Mouse (Mus musculus) CD4-positive, CD25-positive, alpha-beta regulatory T cell, adult 4 months (primary cell): ENCODE measurements around the gene Tjap1. TPM values are rescaled to one million over a fixed set of nuclear protein-coding genes. Genes with fewer than 3 reads are reported as not detected.

Experiments
- ATAC-seq: one replicate; pipeline ENCODE4 v1.8.0; 2017
- polyA plus RNA-seq, 2 experiments: library from polyadenylated mRNA; unstranded; fragments of 100-300 nt; shearing (Covaris generic); gene quantifications; one replicate each; pipeline ENCODE4 v1.2.1; 2017

Gene Tjap1
- polyA plus RNA-seq, 2 experiments from 2014 or later: 15.0 to 18.5 TPM

DNA sequence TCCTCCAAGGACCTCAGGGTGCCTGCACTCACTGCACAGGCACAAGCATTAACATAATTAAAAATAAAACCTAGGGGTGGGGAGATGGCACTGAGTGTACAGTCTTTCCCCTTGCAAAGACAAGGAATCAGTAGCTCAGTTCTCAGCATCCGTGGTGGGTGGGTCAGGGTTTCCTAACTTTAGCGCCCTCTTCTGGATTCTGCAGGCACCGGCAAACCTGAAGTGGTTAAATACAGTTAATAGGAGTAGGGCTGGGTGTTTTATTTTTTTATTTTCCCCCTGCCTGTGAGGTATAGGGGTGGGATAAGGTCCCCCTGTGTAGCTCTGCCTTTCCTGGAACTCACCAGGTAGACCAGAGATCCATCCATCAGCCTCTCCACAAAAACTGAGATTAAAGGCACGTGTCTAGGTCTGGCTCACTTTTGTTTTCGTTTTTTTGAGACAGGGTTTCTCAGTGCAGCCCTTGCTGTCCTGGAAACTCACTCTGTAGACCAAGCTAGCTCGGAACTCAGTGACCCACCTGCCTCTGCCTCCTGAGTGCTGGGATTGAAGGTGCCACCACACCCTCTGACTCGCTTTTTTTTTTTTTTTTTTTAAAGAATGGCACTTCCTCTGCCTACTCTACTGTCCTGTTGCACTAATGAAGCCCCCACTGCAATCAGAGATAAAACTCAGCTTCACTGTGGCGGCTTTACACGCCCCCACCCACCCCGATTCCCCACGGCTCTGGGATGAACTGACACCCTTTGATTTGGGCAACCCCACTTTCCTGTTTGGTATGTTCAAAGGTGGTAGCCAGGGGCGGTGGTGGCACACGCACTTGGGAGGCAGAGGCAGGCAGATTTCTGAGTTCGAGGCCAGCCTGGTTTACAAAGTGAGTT is 30.0 kb downstream of the Tjap1 start:
- ATAC-seq: no peak

DNA sequence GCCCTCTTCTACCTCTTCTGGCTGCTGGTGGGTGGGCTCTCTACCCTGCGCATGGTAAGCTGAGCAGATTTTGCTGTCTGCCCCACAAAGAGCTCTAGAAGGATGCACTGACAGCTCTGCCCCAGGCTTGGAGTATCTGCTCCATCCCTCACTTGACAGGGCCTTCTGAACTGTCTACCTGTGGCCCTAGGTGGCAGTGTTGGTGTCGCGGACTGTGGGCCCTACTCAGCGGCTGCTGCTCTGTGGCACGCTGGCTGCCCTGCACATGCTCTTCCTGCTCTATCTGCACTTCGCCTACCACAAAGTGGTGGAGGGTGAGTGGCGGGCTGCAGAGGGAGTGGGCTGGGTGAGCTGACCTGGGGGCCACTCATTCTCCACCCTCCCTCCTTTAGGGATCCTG is 31.7 kb downstream of the Tjap1 start:
- ATAC-seq: no peak

DNA sequence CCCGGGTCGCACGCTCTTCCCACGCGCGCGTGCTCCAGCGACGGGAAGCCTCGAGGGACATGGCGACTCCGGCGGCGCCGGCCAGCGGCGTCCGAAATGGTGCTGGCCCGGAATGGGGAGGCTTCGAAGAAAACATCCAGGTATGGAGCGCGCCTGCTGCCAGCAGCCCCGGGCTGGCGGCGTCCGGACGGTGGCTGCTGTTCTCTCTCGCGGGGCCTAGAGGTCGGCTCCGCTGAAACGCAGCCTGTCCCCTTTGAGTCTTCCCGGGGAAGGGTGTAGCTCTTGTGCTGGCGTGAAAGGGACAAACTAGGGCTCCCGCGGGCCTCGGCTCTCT is 34.7 kb downstream of the Tjap1 start:
- ATAC-seq: peak; percentile 35

DNA sequence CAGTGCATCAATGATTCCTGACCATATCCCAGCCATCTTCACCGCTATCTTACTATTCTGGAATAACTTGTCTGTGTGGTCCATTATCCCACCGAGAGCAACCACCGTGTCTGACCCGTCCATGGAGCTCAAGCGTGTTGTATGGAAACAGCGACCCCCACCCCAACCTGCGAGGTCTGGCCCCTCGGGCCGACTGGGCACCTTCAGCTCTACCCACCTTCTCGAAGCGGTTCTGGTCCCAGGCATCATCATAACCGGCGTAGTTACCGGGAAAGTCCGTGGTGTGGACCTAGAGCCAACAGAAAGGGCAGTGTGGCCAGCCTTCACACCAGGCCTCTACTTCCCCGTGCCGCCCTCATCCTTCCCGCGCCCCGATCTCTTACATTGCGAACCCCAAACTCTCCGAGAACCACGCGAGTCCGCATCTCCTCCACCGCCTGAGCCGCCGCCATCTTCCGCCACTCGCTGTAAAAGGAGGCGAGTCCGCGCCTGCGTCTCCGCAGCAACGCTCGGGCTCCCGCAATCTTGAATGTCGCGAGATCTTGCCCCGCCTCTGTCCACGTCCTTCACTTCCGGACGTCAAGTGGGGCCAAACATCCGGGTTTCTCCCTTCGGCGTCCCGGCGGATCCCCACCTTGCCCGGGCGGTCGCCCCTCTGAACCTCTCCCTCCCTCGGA is 35.2 kb downstream of the Tjap1 start, which contains the start of the genes Polr1c and Yipf3:
Gene Polr1c (minus strand): TSS at position 543 of the 677 bp plus-strand sequence.
Gene Yipf3 (plus strand): TSS at position 569 of the 677 bp plus-strand sequence.
- peak; percentile 97 for ATAC-seq

DNA sequence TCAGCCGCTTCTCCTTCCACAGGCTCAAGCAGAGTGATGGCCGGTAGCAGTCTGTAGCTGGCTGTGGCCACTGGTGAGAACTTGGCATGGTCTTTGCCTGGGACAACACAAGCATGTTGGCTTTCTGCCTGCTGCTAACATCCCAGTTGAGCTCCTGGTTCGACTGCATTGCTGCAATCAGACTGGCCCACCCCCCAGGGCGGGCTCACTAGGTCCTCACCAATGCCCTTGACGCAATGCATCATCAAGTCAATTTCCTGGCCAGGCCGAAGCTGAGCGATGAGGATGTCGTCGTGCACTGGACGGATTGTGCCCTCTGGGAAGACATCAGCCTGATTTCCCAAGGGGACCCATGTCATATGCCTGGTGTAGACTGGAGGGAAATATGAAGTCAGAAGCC is 38.2 kb downstream of the Tjap1 start:
- ATAC-seq: no peak

DNA sequence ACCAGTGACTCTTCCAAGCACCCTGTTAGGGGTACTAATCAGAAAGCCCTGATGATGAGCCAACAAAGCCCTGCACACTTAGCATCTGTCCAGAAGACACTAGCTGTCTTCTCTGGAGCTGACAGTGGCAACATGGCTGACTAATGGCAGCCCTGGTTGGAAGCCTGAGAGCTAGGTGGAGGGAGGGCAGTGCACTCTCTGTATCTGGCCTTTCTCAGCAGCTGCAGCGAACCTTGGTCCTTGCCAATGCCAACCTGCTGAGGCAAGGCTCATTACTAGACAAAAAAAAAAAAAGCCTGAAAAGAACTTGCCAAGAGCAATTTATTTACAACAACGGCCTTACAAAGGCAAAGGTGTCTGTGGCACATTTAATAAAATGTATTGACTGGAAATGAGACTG is 39.2 kb downstream of the Tjap1 start:
- no peak for ATAC-seq

DNA sequence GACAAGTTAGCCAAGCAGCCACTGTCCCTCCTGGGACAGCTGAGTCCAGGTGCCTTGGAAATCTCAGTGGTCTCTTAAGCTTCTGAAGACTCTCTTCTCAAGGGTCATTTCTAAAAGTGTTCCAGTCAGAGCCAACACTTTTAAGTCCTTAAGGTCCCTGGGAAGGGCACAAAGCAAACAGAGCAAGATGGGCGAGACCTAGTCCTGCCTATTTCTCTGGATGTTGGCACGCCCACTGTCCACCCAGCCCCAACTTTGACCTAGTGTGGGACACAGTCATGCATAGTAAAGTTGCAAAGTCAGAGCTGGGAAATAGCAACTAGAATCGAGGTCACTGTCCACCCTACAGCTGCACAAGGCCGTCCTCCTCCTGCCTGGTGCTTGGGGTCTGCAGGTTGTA is 39.8 kb downstream of the Tjap1 start:
- ATAC-seq: no peak

DNA sequence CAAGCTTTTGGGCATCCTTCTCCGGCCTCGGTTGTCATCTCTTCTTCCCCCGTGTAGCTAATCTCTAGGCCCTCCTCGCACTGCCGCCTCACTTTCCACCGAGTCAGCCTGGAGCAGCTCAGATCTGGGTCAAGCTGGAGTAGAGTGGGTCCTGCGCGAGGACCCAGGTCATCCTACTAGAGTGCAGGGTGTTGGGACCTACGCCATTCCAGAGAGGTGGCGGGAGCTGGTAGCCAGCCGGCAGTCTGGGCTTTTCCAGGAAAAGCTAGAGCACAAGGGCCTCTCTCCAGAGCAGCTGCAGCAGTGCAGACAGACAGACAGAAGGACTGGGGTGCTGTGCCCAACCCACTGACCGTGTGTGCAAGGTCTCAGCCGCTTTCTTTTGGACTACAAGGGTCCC is 40.6 kb downstream of the Tjap1 start:
- ATAC-seq: no peak

DNA sequence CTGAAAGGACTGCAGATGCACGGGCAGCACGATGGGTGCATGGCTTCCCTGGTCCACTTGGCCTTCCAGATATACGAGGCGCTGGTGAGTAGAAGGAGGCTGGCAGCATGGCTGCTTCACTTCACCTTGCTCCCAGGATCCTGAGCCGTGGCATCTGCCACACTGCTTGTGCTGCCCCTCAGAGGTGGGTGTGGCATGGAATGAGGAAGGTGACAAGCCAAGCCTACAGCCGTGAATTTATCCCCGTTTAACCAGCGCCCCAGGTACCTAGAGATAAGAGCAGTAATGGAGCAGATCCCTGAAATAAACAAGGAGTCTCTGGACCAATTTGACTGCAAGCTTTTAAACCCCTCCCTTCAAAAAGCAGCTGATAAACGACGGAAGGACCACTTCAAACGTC is 41.4 kb downstream of the Tjap1 start:
- ATAC-seq: no peak

DNA sequence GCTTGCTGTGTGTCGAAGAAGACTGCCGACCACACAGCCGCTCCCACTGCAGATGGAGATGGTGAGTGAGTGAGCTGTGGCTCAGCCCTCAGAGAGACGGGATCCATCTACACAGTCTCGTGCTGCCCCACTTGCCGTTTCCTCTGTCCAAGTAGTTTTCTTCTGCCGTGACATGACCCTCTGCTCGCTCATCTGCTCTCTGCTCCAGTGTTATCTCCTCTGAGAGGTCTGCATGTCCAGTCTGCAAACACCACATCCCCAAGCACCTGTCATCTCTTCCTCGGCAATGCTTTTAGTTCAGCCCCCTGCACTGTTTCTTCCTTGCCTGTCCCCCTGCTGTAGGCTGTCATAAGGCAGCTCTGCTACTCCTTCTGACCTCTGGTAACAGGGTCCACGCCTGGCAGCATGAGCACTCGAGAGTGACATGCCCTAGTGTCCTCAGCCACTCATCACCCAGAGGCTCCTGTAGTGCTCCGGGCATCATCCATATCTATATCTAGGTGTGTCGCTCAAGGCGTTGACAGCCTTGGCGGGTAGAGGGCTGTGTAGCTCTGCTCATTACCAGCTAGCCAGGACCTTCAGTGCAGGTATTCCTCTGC is 43.2 kb downstream of the Tjap1 start:
- ATAC-seq: no peak

DNA sequence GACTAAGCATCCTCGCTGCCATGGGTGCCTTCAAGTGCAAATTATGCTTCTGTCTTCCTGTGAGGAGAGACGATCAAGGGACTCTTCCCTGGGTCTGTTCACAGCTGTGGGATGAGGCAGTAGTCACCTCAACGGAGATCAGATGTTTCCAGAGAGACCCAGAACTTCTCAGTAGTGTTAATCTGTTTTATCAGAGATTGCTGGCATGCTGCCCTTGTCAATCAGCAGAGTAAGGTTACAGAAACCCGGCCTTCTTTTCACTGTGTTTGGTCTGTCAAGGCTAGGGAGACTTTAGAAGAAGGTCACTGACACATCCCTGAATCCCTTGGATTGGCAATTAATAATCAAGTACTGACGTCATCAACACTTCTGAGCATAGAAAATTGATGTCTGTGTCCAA is 45.3 kb downstream of the Tjap1 start:
- ATAC-seq: no peak

DNA sequence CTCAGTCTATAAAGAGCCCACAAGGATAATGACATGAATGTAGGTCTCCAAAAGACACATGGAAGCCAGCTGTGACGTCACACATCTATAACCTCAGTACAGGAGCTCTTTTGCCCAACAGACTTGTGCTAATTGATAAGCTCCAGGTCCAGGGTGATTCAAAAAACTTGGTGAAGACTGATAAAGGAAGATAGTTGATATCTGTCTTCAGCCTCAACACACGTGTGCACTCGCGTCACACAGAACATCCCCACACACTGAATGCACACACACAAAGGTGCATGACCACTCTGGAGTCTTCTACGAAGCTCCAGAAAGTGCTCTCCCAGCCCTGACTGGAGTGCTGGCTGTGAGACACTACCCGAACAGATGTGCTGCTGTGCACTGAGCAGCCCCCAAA is 45.7 kb downstream of the Tjap1 start:
- no peak for ATAC-seq

DNA sequence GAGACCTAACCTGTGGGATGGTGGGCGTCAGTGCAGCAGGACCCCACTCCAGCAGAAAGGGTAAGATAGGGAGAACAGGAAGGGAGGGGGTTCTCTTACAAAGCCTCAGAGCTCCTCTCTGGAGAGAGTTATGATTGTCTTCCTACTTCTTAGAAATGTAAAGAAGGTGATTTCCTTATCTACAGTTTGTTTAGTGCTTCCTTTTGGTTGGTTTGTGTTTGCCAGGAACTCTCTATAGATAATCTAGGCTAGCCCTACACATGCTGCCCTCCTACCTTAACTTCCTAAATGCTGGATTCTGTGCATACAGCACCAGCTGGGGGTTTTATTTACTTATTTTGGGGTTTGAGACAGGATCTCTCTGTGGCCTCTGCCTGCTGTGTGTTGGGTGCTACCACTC is 46.8 kb downstream of the Tjap1 start:
- ATAC-seq: no peak

DNA sequence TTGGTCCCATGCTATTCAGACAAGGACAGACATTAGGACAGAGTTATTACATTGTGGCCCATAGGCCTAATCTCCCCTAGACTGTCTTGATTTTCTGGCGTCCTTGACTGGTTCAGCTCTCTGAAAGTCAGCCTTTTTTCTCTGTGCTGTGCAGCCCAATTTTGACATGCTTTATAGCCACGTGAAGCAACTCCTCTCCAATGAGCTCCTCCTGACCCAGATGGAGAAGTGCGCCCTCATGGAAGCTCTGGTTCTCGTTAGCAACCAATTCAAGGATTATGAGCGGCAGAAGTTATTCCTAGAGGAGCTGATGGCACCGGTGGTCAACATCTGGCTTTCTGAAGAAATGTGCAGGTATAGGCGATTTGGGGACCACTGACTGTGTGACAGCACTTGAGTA is 55.2 kb downstream of the Tjap1 start:
- ATAC-seq: no peak

DNA sequence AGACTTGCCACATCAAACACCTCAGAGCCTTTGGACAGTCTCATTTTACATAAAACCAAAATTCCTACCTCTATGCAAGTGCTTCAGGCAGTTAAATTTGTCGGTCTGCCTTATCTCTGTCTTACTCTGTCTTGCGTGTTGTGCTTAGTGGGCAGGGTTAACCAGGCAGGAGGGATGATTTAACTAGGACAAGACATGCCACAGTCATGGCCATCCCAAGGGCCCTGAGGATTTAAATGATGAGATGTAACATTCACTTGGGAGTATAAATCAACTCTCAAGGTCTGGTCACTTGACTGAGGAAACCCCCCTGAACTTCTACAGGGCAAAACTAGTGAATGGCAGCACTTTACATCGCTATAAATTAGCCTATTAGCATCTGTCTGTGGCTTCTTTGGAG is 61.2 kb downstream of the Tjap1 start:
- ATAC-seq: no peak

DNA sequence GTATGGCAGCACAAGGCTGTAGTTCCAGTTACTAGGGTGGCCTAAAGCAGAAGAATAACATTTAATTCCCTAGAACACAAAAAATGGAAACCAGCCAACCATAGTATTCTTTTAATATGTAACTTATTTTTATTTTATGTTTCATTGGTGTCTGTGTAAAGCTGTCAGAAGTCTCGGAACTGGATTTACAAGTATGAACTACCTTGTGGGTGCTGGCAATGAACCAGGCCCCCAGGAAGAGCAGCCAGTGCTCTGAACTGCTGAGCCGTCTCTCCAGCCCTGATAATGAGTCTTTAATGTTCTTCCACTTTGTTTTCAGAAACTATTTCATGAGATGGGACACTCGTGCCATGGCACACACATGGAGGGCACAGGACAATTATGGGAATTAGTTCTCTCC is 72.3 kb downstream of the Tjap1 start:
- no peak for ATAC-seq

Other genes starting within 250 kb of the Tjap1 start
- 100 to 1,000 TPM; 112 to 139 TPM for gene Mrps18a, start 172.0 kb downstream of the Tjap1 start, polyA plus RNA-seq
- 1 to 10 TPM; 2.1 to 2.7 TPM for gene Rsph9, start 138.8 kb downstream of the Tjap1 start, polyA plus RNA-seq
- gene Mad2l1bp, start 129.5 kb downstream of the Tjap1 start, polyA plus RNA-seq: 10 to 100 TPM; 58.5 to 68.1 TPM
- 10 to 100 TPM; 56.9 to 90.1 TPM for gene Gtpbp2, start 122.0 kb downstream of the Tjap1 start, polyA plus RNA-seq
- 1 to 10 TPM; 7.1 to 8.2 TPM for gene Polh, start 80.4 kb downstream of the Tjap1 start, polyA plus RNA-seq
- 10 to 100 TPM; 27.5 to 37.7 TPM for gene Xpo5, start 80.2 kb downstream of the Tjap1 start, polyA plus RNA-seq
- 100 to 1,000 TPM; 110 to 117 TPM for gene Polr1c, start 35.0 kb downstream of the Tjap1 start, polyA plus RNA-seq
- 10 to 100 TPM; 43.4 to 51.9 TPM for gene Yipf3, start 34.9 kb downstream of the Tjap1 start, polyA plus RNA-seq
- under 1 TPM in 1 of 2 experiments, not detected in 1; 0.30 TPM for gene Lrrc73, start 29.5 kb downstream of the Tjap1 start, polyA plus RNA-seq
- not detected for gene Dlk2, start 14.4 kb upstream of the Tjap1 start, polyA plus RNA-seq
- 1 to 10 TPM; 3.0 to 4.3 TPM for gene Abcc10, start 45.3 kb upstream of the Tjap1 start, polyA plus RNA-seq
- gene Zfp318, start 100.7 kb upstream of the Tjap1 start, polyA plus RNA-seq: 1 to 10 TPM; 5.0 to 6.7 TPM
- gene Crip3, start 145.9 kb upstream of the Tjap1 start, polyA plus RNA-seq: not detected
- not detected for gene Slc22a7, start 155.4 kb upstream of the Tjap1 start, polyA plus RNA-seq
- gene Ttbk1, start 204.6 kb upstream of the Tjap1 start, polyA plus RNA-seq: under 1 TPM; 0.24 to 0.55 TPM
- 1 to 10 TPM; 6.4 to 6.9 TPM for gene Dnph1, start 213.7 kb upstream of the Tjap1 start, polyA plus RNA-seq